In genomic region chr15:3497946-3498580, GRCm38 (mm10) we compare ENCODE assay signal across 29 mouse cellular contexts.
DNase-seq lines count a peak whose midpoint lies in the region; ATAC-seq and TF ChIP-seq lines count a peak whose summit lies in the region.
"Had no signal": no experiment of that assay in that cellular context is flagged by ENCODE, and none has a peak within 500 bp of the region (broad histone marks: within the 10 kb centered on the region; RNA-seq: fewer than 3 reads in every experiment).

No protein-coding gene starts in this region.

- H3K27me3 ChIP-seq in heart, embryonic 13.5 days (replicated peaks) = no peaks in the 10 kb centered on the region
- no peaks in the 10 kb centered on the region for H3K27me3 ChIP-seq in intestine, postnatal 0 days (replicated peaks; ENCODE audit: control insufficient read depth, insufficient read depth, low read length)
- no peaks in the 10 kb centered on the region for H3K27me3 ChIP-seq in intestine, embryonic 15.5 days (replicated peaks)
- H3K27me3 ChIP-seq in lung, postnatal 0 days (replicated peaks; ENCODE audit: insufficient read depth, low read length) = no peaks in the 10 kb centered on the region
- H3K27me3 ChIP-seq: forebrain, embryonic 12.5 days; limb, embryonic 12.5 days; liver, embryonic 12.5 days; neural tube, embryonic 13.5 days had no signal

- 74% methylated on average over 9 of the region's 9 CpGs for WGBS in heart, embryonic 13.5 days
- WGBS in intestine, postnatal 0 days = 76% methylated on average over 9 of the region's 9 CpGs
- WGBS in intestine, embryonic 15.5 days = 82% methylated on average over 9 of the region's 9 CpGs
- WGBS in lung, postnatal 0 days = 75% methylated on average over 9 of the region's 9 CpGs

- H3K4me2 ChIP-seq in heart, embryonic 13.5 days = no peak overlapping the region
- no peak overlapping the region for H3K4me2 ChIP-seq in intestine, postnatal 0 days (replicated peaks; ENCODE audit: low read depth)
- no peak overlapping the region for H3K4me2 ChIP-seq in intestine, embryonic 15.5 days (replicated peaks)
- no peak overlapping the region for H3K4me2 ChIP-seq in lung, postnatal 0 days (replicated peaks; ENCODE audit: low read depth, low read length)
- H3K4me2 ChIP-seq: forebrain, embryonic 12.5 days; hindbrain, embryonic 14.5 days; limb, embryonic 12.5 days; liver, embryonic 12.5 days; neural tube, embryonic 13.5 days had no signal

- intact Hi-C loops in heart, postnatal 14 days (cut with DNase I) = no loop called here

- peak; percentile 37 for TF ChIP-seq CTCF in intestine, postnatal 0 days (IDR thresholded peaks at IDR 0.05; ENCODE audit: low read depth)
- TF ChIP-seq CTCF in lung, postnatal 0 days (IDR thresholded peaks at IDR 0.05) = peak; percentile 16; the same call in 1 of the 2 replicates

- TF ChIP-seq EP300 in lung, postnatal 0 days (IDR thresholded peaks at IDR 0.05) = no peak

- ATAC-seq in heart, embryonic 13.5 days (ENCODE audit: extremely low read depth, insufficient number of reproducible peaks, low FRiP score, low TSS enrichment) = no peak
- ATAC-seq in intestine, postnatal 0 days = no peak
- ATAC-seq in intestine, embryonic 15.5 days = no peak
- no peak for ATAC-seq in lung, postnatal 0 days
- ATAC-seq: CD4-positive, CD25-positive, alpha-beta regulatory T cell, adult 4 months; inflammation-experienced regulatory T-cells, adult 6 months; liver, embryonic 12.5 days; liver, postnatal 0 days; midbrain, embryonic 16.5 days had no signal

- no peaks in the 10 kb centered on the region for H3K36me3 ChIP-seq in heart, embryonic 13.5 days
- H3K36me3 ChIP-seq in intestine, postnatal 0 days (ENCODE audit: control insufficient read depth, insufficient read depth) = no peaks in the 10 kb centered on the region
- H3K36me3 ChIP-seq in intestine, embryonic 15.5 days = no peaks in the 10 kb centered on the region
- no peaks in the 10 kb centered on the region for H3K36me3 ChIP-seq in lung, postnatal 0 days (ENCODE audit: insufficient read depth, low read length)
- H3K36me3 ChIP-seq: forebrain, embryonic 12.5 days; heart, embryonic 10.5 days; limb, embryonic 12.5 days; liver, embryonic 12.5 days; midbrain, embryonic 10.5 days; neural tube, embryonic 13.5 days had no signal

- H3K9ac ChIP-seq in heart, embryonic 13.5 days = no peak overlapping the region
- H3K9ac ChIP-seq in intestine, postnatal 0 days (ENCODE audit: low read depth, low read length) = no peak overlapping the region
- no peak overlapping the region for H3K9ac ChIP-seq in intestine, embryonic 15.5 days
- no peak overlapping the region for H3K9ac ChIP-seq in lung, postnatal 0 days (replicated peaks; ENCODE audit: low read depth)
- H3K9ac ChIP-seq: forebrain, embryonic 12.5 days; hindbrain, embryonic 14.5 days; limb, embryonic 12.5 days; liver, embryonic 12.5 days; liver, postnatal 0 days; neural tube, embryonic 13.5 days had no signal

- peak overlapping the region; percentile 85 for H3K27ac ChIP-seq in heart, embryonic 13.5 days (replicated peaks)
- no peak overlapping the region for H3K27ac ChIP-seq in intestine, postnatal 0 days (ENCODE audit: low read depth, low read length)
- no peak overlapping the region for H3K27ac ChIP-seq in intestine, embryonic 15.5 days
- H3K27ac ChIP-seq in lung, postnatal 0 days (ENCODE audit: low read length) = no peak overlapping the region
- H3K27ac ChIP-seq: forebrain, embryonic 12.5 days; heart, embryonic 10.5 days; hindbrain, embryonic 14.5 days; limb, embryonic 12.5 days; liver, embryonic 12.5 days; midbrain, embryonic 10.5 days; neural tube, embryonic 13.5 days had no signal

- no peak for DNase-seq in heart, postnatal 14 days
- DNase-seq in lung, postnatal 0 days (ENCODE audit: low spot score) = no peak
- no peak for DNase-seq in lung, postnatal 14 days
- peak; percentile 10 for DNase-seq in R1 (ENCODE audit: low read depth, low spot score)
- DNase-seq: adrenal gland, adult 8-10 months; cerebellum, adult 2 months; cerebellum, postnatal 14 days; heart, postnatal 4 days; kidney, adult 2 months; kidney, postnatal 10 days; layer of hippocampus, adult 9-11 months; liver, postnatal 0 days; thymus, adult 2 months; thymus, postnatal 36 days had no signal

- H3K9me3 ChIP-seq in heart, embryonic 13.5 days = no peaks in the 10 kb centered on the region
- no peaks in the 10 kb centered on the region for H3K9me3 ChIP-seq in intestine, postnatal 0 days (ENCODE audit: control insufficient read depth)
- H3K9me3 ChIP-seq in intestine, embryonic 15.5 days = no peaks in the 10 kb centered on the region
- no peaks in the 10 kb centered on the region for H3K9me3 ChIP-seq in lung, postnatal 0 days (ENCODE audit: low read length)
- H3K9me3 ChIP-seq: forebrain, embryonic 12.5 days; heart, embryonic 10.5 days; limb, embryonic 12.5 days; liver, embryonic 12.5 days; midbrain, embryonic 10.5 days; neural tube, embryonic 13.5 days had no signal

- no peak overlapping the region for H3K4me3 ChIP-seq in heart, embryonic 13.5 days
- H3K4me3 ChIP-seq in intestine, postnatal 0 days (ENCODE audit: low read depth, low read length) = no peak overlapping the region
- H3K4me3 ChIP-seq in intestine, embryonic 15.5 days (replicated peaks) = no peak overlapping the region
- no peak overlapping the region for H3K4me3 ChIP-seq in lung, postnatal 0 days (ENCODE audit: low read depth, low read length)
- H3K4me3 ChIP-seq: erythroblast, embryonic 14.5 days; forebrain, embryonic 12.5 days; heart, embryonic 10.5 days; limb, embryonic 12.5 days; liver, embryonic 12.5 days; midbrain, embryonic 10.5 days; myocyte; neural tube, embryonic 13.5 days had no signal

- H3K4me1 ChIP-seq in heart, embryonic 13.5 days = peaks cover 24% of the 10 kb centered on the region
- no peaks in the 10 kb centered on the region for H3K4me1 ChIP-seq in intestine, postnatal 0 days (replicated peaks; ENCODE audit: control insufficient read depth, insufficient read depth, low read length)
- H3K4me1 ChIP-seq in intestine, embryonic 15.5 days (replicated peaks) = no peaks in the 10 kb centered on the region
- H3K4me1 ChIP-seq in lung, postnatal 0 days (ENCODE audit: insufficient read depth, low read depth, low read length) = peaks cover 4% of the 10 kb centered on the region; the same call in 1 of the 2 replicates
- H3K4me1 ChIP-seq: forebrain, embryonic 12.5 days; limb, embryonic 12.5 days; liver, embryonic 12.5 days; midbrain, embryonic 10.5 days; neural tube, embryonic 13.5 days had no signal
